Mouse (Mus musculus) CD4-positive, CD25-positive, alpha-beta regulatory T cell, adult 2 months (primary cell): ENCODE measurements around the gene Kdm6b.
A peak's percentile ranks its signal among the peaks of the same experiment; 100 is the strongest.

Experiments
- DNase-seq: peaks from one replicate; pipeline ENCODE4 v3.0.0-alpha.2; 2012; ENCODE audit warnings: low read depth, low spot score

Kdm6b gene

GRCm38 (mm10) chr11:69389531-69390399, 23.7 kb downstream of the Kdm6b start:
- peak; percentile 14 for DNase-seq

- DNase-seq = no peak
Observed at GRCm38 (mm10) chr11:69388680-69389079, 24.8 kb downstream of the Kdm6b start.

GRCm38 (mm10) chr11:69386758-69387157, 26.7 kb downstream of the Kdm6b start:
- DNase-seq = no peak

GRCm38 (mm10) chr11:69384979-69385378, 28.5 kb downstream of the Kdm6b start:
- DNase-seq = no peak

- DNase-seq = no peak
Observed at GRCm38 (mm10) chr11:69382478-69383105, 30.9 kb downstream of the Kdm6b start.

- no peak for DNase-seq
Observed at GRCm38 (mm10) chr11:69381356-69381755, 32.1 kb downstream of the Kdm6b start.

GRCm38 (mm10) chr11:69379600-69379999, 33.9 kb downstream of the Kdm6b start:
- DNase-seq = no peak

- DNase-seq = no peak
Observed at GRCm38 (mm10) chr11:69377766-69378165, 35.7 kb downstream of the Kdm6b start.

- no peak for DNase-seq
Observed at GRCm38 (mm10) chr11:69375646-69376045, 37.8 kb downstream of the Kdm6b start.

- no peak for DNase-seq
Observed at GRCm38 (mm10) chr11:69373223-69373965, 40.1 kb downstream of the Kdm6b start.

GRCm38 (mm10) chr11:69372780-69373170, 40.7 kb downstream of the Kdm6b start:
- DNase-seq = peak; percentile 79

GRCm38 (mm10) chr11:69372056-69372779, 41.3 kb downstream of the Kdm6b start:
- DNase-seq = peak; percentile 47

- DNase-seq = no peak
Observed at GRCm38 (mm10) chr11:69371601-69372000, 41.9 kb downstream of the Kdm6b start.

GRCm38 (mm10) chr11:69370817-69371215, 42.7 kb downstream of the Kdm6b start:
- DNase-seq = no peak

- DNase-seq = no peak
Observed at GRCm38 (mm10) chr11:69369990-69370816, 43.3 kb downstream of the Kdm6b start.

GRCm38 (mm10) chr11:69369215-69369989, 44.1 kb downstream of the Kdm6b start, which contains the start of gene Chd3:
Gene Chd3, minus strand, starts transcription at chr11:69369406.
- DNase-seq = peak; percentile 44

- DNase-seq = peak; percentile 68
Observed at GRCm38 (mm10) chr11:69368356-69369214, 44.9 kb downstream of the Kdm6b start.

GRCm38 (mm10) chr11:69367616-69368355, 45.7 kb downstream of the Kdm6b start:
- DNase-seq = peak; percentile 54
